Mouse (Mus musculus) T-helper 1 cell (primary cell): Measurements from ENCODE around the gene Ahnak.

ENCODE experiments used
- in situ Hi-C: fragments of 300-600 bp; cut with MboI, MseI; formaldehyde crosslinking; loops from one replicate; pipeline ENCODE4 v1.15.1; 2025; ENCODE audit warnings: high pct_unique_total_duplicates

Gene Ahnak

GRCm38 (mm10) chr19:8989066-8989566 lies at the start of gene Ahnak:
Ahnak (plus strand) TSS chr19:8989284.
- in situ Hi-C loops = no loop called here

- in situ Hi-C loops = no loop called here
These were observed 48.5 kb upstream of the Ahnak start for GRCm38 (mm10) chr19:8940526-8941133.

GRCm38 (mm10) chr19:8941136-8941514 lies 48.0 kb upstream of the Ahnak start:
- in situ Hi-C loops = no loop called here

- in situ Hi-C loops = no loop called here
These were observed 47.4 kb upstream of the Ahnak start, which contains the start of gene Mta2 for GRCm38 (mm10) chr19:8941515-8942217. Mta2 (plus strand) TSS chr19:8941875.

GRCm38 (mm10) chr19:8942276-8942964 lies 46.7 kb upstream of the Ahnak start:
- in situ Hi-C loops = no loop called here

GRCm38 (mm10) chr19:8943047-8943446 lies 46.0 kb upstream of the Ahnak start:
- in situ Hi-C loops = no loop called here

- in situ Hi-C loops = no loop called here
These were observed 45.0 kb upstream of the Ahnak start for GRCm38 (mm10) chr19:8944062-8944461.

- in situ Hi-C loops = loop anchor here (5.0 kb wide), 1 partner anchor 52 kb away; the partner anchor contains the start of gene Ints5
These were observed 44.3 kb upstream of the Ahnak start for GRCm38 (mm10) chr19:8944750-8945149.

GRCm38 (mm10) chr19:8945251-8945650 lies 43.8 kb upstream of the Ahnak start:
- in situ Hi-C loops = loop anchor here (5.0 kb wide), 1 partner anchor 53 kb away; the partner anchor contains the start of gene Ints5

GRCm38 (mm10) chr19:8946929-8947328 lies 42.2 kb upstream of the Ahnak start:
- in situ Hi-C loops = loop anchor here (5.0 kb wide), 1 partner anchor 55 kb away; the partner anchor contains the start of gene Ints5

- in situ Hi-C loops = no loop called here
These were observed 38.9 kb upstream of the Ahnak start for GRCm38 (mm10) chr19:8950190-8950589.

GRCm38 (mm10) chr19:8952241-8952640 lies 36.8 kb upstream of the Ahnak start:
- in situ Hi-C loops = no loop called here

GRCm38 (mm10) chr19:8953135-8954039 lies 35.7 kb upstream of the Ahnak start, which contains the start of gene Tut1:
Tut1 (plus strand) TSS chr19:8953847.
- in situ Hi-C loops = no loop called here

GRCm38 (mm10) chr19:8954171-8954570 lies 34.9 kb upstream of the Ahnak start:
- in situ Hi-C loops = no loop called here

- in situ Hi-C loops = loop anchor here (5.0 kb wide), 1 partner anchor 125 kb away; the partner anchor contains the start of genes Bscl2 and Gng3
These were observed 26.8 kb upstream of the Ahnak start for GRCm38 (mm10) chr19:8962256-8962655.

- in situ Hi-C loops = no loop called here
These were observed 24.0 kb upstream of the Ahnak start for GRCm38 (mm10) chr19:8965075-8965474.

- in situ Hi-C loops = no loop called here
These were observed 23.3 kb upstream of the Ahnak start for GRCm38 (mm10) chr19:8965771-8966170.

- in situ Hi-C loops = no loop called here
These were observed 22.9 kb upstream of the Ahnak start for GRCm38 (mm10) chr19:8966198-8966589.

GRCm38 (mm10) chr19:8966590-8967372 lies 22.3 kb upstream of the Ahnak start, which contains the start of gene Eef1g:
Eef1g (plus strand) TSS chr19:8967041.
- in situ Hi-C loops = no loop called here

- in situ Hi-C loops = no loop called here
These were observed 21.7 kb upstream of the Ahnak start for GRCm38 (mm10) chr19:8967373-8967743.
